In the genomic region with DNA sequence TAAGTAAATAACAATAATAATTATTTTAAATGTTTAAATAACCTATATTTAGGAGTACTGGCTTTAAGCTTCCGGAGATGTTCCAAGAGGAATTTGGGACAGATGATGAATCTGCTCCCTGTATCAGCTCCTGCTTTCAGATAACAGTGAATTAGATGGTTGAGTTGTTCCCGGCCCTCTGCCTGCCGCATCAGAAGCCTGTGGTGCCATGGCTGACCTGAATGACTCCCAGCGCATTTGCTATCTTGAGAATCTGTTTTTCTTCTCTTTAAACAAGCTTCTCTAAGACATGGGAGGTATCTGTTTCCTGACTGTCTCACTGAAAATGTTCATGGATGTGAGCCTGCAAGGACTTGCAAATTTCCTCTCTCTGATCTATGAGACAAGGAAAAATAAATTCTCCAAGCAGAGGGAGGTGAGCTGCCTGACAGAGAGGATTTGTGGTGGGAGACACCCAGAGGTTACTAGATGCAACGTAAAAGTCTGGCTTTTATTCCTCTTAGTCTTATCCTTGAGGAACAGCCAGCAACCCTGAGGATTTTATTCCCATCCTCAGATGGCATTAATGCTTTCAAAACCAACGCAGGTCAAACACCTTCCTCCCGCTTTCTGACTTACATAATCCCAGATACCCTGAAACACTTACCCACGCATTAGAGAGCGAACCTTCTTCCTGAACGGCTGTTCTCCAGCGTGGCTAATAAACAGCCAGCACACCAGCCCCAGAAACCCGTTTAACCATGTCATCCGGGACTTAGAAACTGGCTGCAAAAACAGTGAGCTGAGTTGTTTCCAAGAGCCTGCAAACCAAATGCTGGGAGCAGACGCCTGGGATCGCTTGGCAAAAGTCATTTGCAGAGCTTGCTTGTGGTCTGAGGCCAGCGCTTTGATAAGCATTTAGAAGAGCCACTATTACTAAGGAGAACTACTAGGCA, we compare ENCODE assay signal across 10 mouse cellular contexts.
A peak's percentile ranks its signal among the peaks of the same experiment; 100 is the strongest.
DNase-seq lines count a peak whose midpoint lies in the region; ATAC-seq and TF ChIP-seq lines count a peak whose summit lies in the region.
"Had no signal": no experiment of that assay in that cellular context is flagged by ENCODE, and none has a peak within 500 bp of the region (broad histone marks: within the 10 kb centered on the region; RNA-seq: fewer than 3 reads in every experiment).

No protein-coding gene starts in this region.

- no peaks in the 10 kb centered on the region for H3K27me3 ChIP-seq in intestine, embryonic 14.5 days (replicated peaks; ENCODE audit: control insufficient read depth, insufficient read depth, low read length)
- no peaks in the 10 kb centered on the region for H3K27me3 ChIP-seq in intestine, postnatal 0 days (replicated peaks; ENCODE audit: control insufficient read depth, insufficient read depth, low read length)
- H3K27me3 ChIP-seq: hindbrain, embryonic 13.5 days had no signal

- 26% methylated on average over 16 of the region's 16 CpGs for WGBS in intestine, embryonic 14.5 days
- 43% methylated on average over 16 of the region's 16 CpGs for WGBS in intestine, postnatal 0 days

- DNase-seq in intestine, embryonic 14.5 days (ENCODE audit: low spot score) = peak; percentile 52
- peak; percentile 14 for DNase-seq in gastrocnemius, postnatal 10 days
- peak; percentile 11 for DNase-seq in kidney, adult 11 months
- DNase-seq in layer of hippocampus, postnatal 14 days (ENCODE audit: low spot score in 2 of 2) = peak; percentile 16 to 53
- no peak for DNase-seq in thymus, postnatal 36 days
- DNase-seq in adrenal gland, adult (ENCODE audit: inconsistent age in 2 of 2, low spot score in 1 of 2) = no peak

- no peak overlapping the region for H3K9ac ChIP-seq in intestine, embryonic 14.5 days (ENCODE audit: low read length)
- H3K9ac ChIP-seq in intestine, postnatal 0 days (ENCODE audit: low read depth, low read length) = no peak overlapping the region
- H3K9ac ChIP-seq: hindbrain, embryonic 13.5 days had no signal

- no peak for ATAC-seq in intestine, embryonic 14.5 days (replicated peaks; ENCODE audit: low FRiP score, low TSS enrichment, low read depth)
- no peak for ATAC-seq in intestine, postnatal 0 days
- ATAC-seq in megakaryocyte progenitor cell, adult 5-6 weeks (replicated peaks; ENCODE audit: poor library complexity) = no peak

- H3K4me2 ChIP-seq in intestine, embryonic 14.5 days (ENCODE audit: low read length) = no peak overlapping the region
- no peak overlapping the region for H3K4me2 ChIP-seq in intestine, postnatal 0 days (replicated peaks; ENCODE audit: low read depth)
- H3K4me2 ChIP-seq: hindbrain, embryonic 13.5 days had no signal

- no peaks in the 10 kb centered on the region for H3K36me3 ChIP-seq in intestine, embryonic 14.5 days (ENCODE audit: control insufficient read depth, insufficient read depth, low read length)
- H3K36me3 ChIP-seq in intestine, postnatal 0 days (ENCODE audit: control insufficient read depth, insufficient read depth) = no peaks in the 10 kb centered on the region
- H3K36me3 ChIP-seq: hindbrain, embryonic 13.5 days had no signal

- H3K27ac ChIP-seq in intestine, embryonic 14.5 days (ENCODE audit: low read depth) = no peak overlapping the region
- H3K27ac ChIP-seq in intestine, postnatal 0 days (ENCODE audit: low read depth, low read length) = no peak overlapping the region
- H3K27ac ChIP-seq: hindbrain, embryonic 13.5 days; macrophage had no signal

- no peak overlapping the region for H3K4me3 ChIP-seq in intestine, embryonic 14.5 days (ENCODE audit: low read depth, low read length)
- H3K4me3 ChIP-seq in intestine, postnatal 0 days (ENCODE audit: low read depth, low read length) = no peak overlapping the region
- H3K4me3 ChIP-seq: hindbrain, embryonic 13.5 days had no signal

- no peak for TF ChIP-seq CTCF in intestine, postnatal 0 days (IDR thresholded peaks at IDR 0.05; ENCODE audit: low read depth)

- no peaks in the 10 kb centered on the region for H3K9me3 ChIP-seq in intestine, embryonic 14.5 days (ENCODE audit: control insufficient read depth, low read length)
- no peaks in the 10 kb centered on the region for H3K9me3 ChIP-seq in intestine, postnatal 0 days (ENCODE audit: control insufficient read depth)
- H3K9me3 ChIP-seq: hindbrain, embryonic 13.5 days had no signal

- H3K4me1 ChIP-seq in intestine, embryonic 14.5 days (replicated peaks; ENCODE audit: control insufficient read depth, insufficient read depth, low read length) = peaks cover 6% of the 10 kb centered on the region; the same call in 1 of the 2 replicates
- no peaks in the 10 kb centered on the region for H3K4me1 ChIP-seq in intestine, postnatal 0 days (replicated peaks; ENCODE audit: control insufficient read depth, insufficient read depth, low read length)
- H3K4me1 ChIP-seq: hindbrain, embryonic 13.5 days had no signal

Comparison
In these comparisons a context has a peak if more than half of its experiments do, and no peak if none do; other contexts are left out.
1. DNase-seq: peak in intestine, embryonic 14.5 days (single experiment), gastrocnemius, postnatal 10 days (single experiment), kidney, adult 11 months (single experiment) and layer of hippocampus, postnatal 14 days (2 of 2); none in thymus, postnatal 36 days (0 of 2) and adrenal gland, adult (0 of 2).